Mouse (Mus musculus) neural tube, embryonic 12.5 days (tissue): ENCODE data around the gene Sfr1. TPM values are rescaled to one million over a fixed set of nuclear protein-coding genes. Genes with fewer than 3 reads are reported as not detected.

Experiments
- ATAC-seq: fragments of 200-750 bp; cut with Nextera tagmentation; 2 replicates; pipeline ENCODE4 v1.8.0; 2017; ENCODE audit warnings: low read depth, mild to moderate bottlenecking, moderate TSS enrichment, moderate library complexity; ENCODE audit not compliant: low FRiP score
- H3K27ac ChIP-seq: fragments of 300-500 bp; sonication (generic); 2 replicates; pipeline ENCODE4 v1.5.1; 2016
- H3K27me3 ChIP-seq: fragments of 300-500 bp; sonication (generic); replicated peaks from 2 replicates; pipeline ENCODE4 v1.6.1; 2016; ENCODE audit warnings: mild to moderate bottlenecking
- H3K36me3 ChIP-seq: fragments of 300-500 bp; sonication (generic); 2 replicates; pipeline ENCODE4 v1.6.1; 2016; ENCODE audit warnings: mild to moderate bottlenecking
- H3K4me1 ChIP-seq: fragments of 300-500 bp; sonication (generic); 2 replicates; pipeline ENCODE4 v1.6.1; 2016
- H3K4me2 ChIP-seq: fragments of 300-500 bp; sonication (generic); replicated peaks from 2 replicates; pipeline ENCODE4 v1.6.1; 2016; ENCODE audit warnings: mild to moderate bottlenecking
- H3K4me3 ChIP-seq: fragments of 300-500 bp; sonication (generic); 2 replicates; pipeline ENCODE4 v1.5.1; 2016
- H3K9ac ChIP-seq: fragments of 300-500 bp; sonication (generic); 2 replicates; pipeline ENCODE4 v1.6.1; 2016; ENCODE audit warnings: mild to moderate bottlenecking
- H3K9me3 ChIP-seq: fragments of 300-500 bp; sonication (generic); 2 replicates; pipeline ENCODE4 v1.6.1; 2016; ENCODE audit warnings: mild to moderate bottlenecking
- WGBS: fragments of 180-500 bp; shearing (Covaris S2); methylation state at CpG from one replicate; pipeline ENCODE4 v1.1.7; 2016; 5-methylcytosine and 5-hydroxymethylcytosine counted together
- polyA plus RNA-seq: library from polyadenylated mRNA; unstranded; fragments of >200 nt; fragmentation: Nextera tagmentation; extraction: Ambion mirVana; gene quantifications from 2 replicates; pipeline ENCODE4 v1.2.1, GENCODE M21; 2016

Sfr1 gene
- polyA plus RNA-seq, 1 experiment from 2014 or later = 257 TPM

DNA sequence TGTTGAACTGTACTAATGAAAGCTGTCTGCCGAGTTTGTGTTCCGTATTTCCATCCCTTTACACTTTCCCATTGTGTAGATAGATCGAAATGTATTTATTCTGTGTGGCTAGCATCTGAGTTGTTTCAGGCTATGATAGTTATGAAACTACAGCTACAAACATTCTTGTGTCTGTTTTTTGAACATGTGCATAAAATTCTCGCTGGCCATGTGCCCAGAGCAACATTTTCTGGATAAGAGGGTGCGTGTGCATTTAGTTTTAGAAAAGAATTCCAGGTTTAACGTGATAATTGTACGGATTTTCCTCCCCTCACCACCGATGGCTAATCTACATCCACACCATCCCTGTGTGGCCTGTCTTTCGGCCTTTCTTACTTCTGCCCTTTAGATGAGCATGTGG lies 18.0 kb upstream of the Sfr1 start:
- ATAC-seq = no peak
- H3K9me3 ChIP-seq = no peaks in the 10 kb centered on the region
- H3K27me3 ChIP-seq = no peaks in the 10 kb centered on the region
- H3K36me3 ChIP-seq = no peaks in the 10 kb centered on the region
- H3K4me1 ChIP-seq = no peaks in the 10 kb centered on the region
- WGBS = 92% methylated on average over 9 of the region's 9 CpGs
- no peak overlapping the region for H3K4me2 ChIP-seq
- H3K9ac ChIP-seq = no peak overlapping the region
- H3K4me3 ChIP-seq = no peak overlapping the region
- H3K27ac ChIP-seq = no peak overlapping the region

- 64% methylated on average over 2 of the region's 2 CpGs for WGBS
- H3K4me2 ChIP-seq = no peak overlapping the region
- H3K27ac ChIP-seq = no peak overlapping the region
- no peak overlapping the region for H3K4me3 ChIP-seq
- ATAC-seq = no peak
- no peak overlapping the region for H3K9ac ChIP-seq
- H3K36me3 ChIP-seq = no peaks in the 10 kb centered on the region
- H3K9me3 ChIP-seq = no peaks in the 10 kb centered on the region
- no peaks in the 10 kb centered on the region for H3K4me1 ChIP-seq
- no peaks in the 10 kb centered on the region for H3K27me3 ChIP-seq
These were observed 15.3 kb upstream of the Sfr1 start for GRCm38 (mm10) chr19:47716144-47716543.

GRCm38 (mm10) chr19:47719147-47719546 lies 12.3 kb upstream of the Sfr1 start:
- H3K4me3 ChIP-seq = no peak overlapping the region
- no peaks in the 10 kb centered on the region for H3K4me1 ChIP-seq
- no peak overlapping the region for H3K4me2 ChIP-seq
- 92% methylated on average over 3 of the region's 3 CpGs for WGBS
- H3K27me3 ChIP-seq = no peaks in the 10 kb centered on the region
- no peak overlapping the region for H3K9ac ChIP-seq
- no peaks in the 10 kb centered on the region for H3K36me3 ChIP-seq
- ATAC-seq = no peak
- no peak overlapping the region for H3K27ac ChIP-seq
- no peaks in the 10 kb centered on the region for H3K9me3 ChIP-seq

DNA sequence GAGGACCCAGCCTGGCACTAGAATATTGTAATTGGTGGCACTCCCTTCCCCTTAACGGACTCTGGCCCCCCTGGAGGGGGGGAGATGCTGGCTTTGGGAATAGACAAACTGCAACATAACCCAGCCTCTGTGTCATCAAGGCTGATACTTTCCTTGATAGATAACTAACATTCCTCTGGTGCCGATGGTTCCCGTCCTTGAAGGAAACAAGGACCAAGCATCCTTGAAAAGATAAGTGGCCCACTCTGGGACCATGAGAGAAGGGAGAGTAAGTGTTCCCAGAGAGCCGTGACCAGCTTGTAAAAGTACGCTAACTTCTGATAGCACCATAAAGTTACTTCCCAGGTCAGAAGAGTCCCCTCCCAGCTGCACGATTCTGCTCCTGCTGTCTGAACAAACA lies 9.0 kb upstream of the Sfr1 start:
- no peak for ATAC-seq
- Histone ChIP-seq H3K4me1 (no peaks in the 10 kb centered on the region), H3K36me3 (no peaks in the 10 kb centered on the region), H3K4me2 (no peak overlapping the region), H3K4me3 (no peak overlapping the region), H3K9ac (no peak overlapping the region), H3K27me3 (no peaks in the 10 kb centered on the region), H3K27ac (no peak overlapping the region), H3K9me3 (no peaks in the 10 kb centered on the region)
- 53% methylated on average over 6 of the region's 6 CpGs for WGBS

- WGBS = 78% methylated on average over 4 of the region's 4 CpGs
- no peaks in the 10 kb centered on the region for H3K4me1 ChIP-seq
- no peak overlapping the region for H3K4me2 ChIP-seq
- ATAC-seq = no peak
- H3K4me3 ChIP-seq = no peak overlapping the region
- no peaks in the 10 kb centered on the region for H3K36me3 ChIP-seq
- H3K27me3 ChIP-seq = no peaks in the 10 kb centered on the region
- no peak overlapping the region for H3K27ac ChIP-seq
- no peak overlapping the region for H3K9ac ChIP-seq
- H3K9me3 ChIP-seq = no peaks in the 10 kb centered on the region
These were observed 6.6 kb upstream of the Sfr1 start for GRCm38 (mm10) chr19:47724903-47725302.

DNA sequence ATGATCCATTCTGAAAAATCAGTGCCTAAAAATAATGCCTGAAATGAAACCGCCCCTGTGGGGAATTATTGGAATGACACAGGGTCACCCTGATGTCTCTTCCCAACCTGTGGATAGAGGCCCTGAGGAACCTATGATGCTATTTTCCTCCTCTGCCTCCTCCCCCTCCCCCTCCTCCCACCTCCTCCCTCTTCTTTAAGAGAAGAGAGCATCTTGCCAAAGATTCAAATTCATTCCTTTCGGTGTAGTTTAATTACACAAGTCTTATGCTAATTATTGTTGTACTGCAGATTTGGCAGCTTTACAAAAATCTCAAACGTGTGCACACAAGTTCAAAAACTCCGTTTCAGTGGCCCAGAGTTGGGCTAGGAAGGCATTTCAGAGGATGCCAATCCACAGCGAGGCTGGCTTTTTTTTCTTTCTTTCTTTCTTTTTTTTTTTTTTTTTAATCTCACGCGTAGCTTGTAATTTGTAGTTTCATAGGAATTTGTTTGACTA lies 5.8 kb upstream of the Sfr1 start:
- H3K9me3 ChIP-seq = no peaks in the 10 kb centered on the region
- H3K9ac ChIP-seq = no peak overlapping the region
- no peaks in the 10 kb centered on the region for H3K27me3 ChIP-seq
- no peaks in the 10 kb centered on the region for H3K4me1 ChIP-seq
- no peak for ATAC-seq
- no peak overlapping the region for H3K4me3 ChIP-seq
- H3K36me3 ChIP-seq = no peaks in the 10 kb centered on the region
- WGBS = 85% methylated on average over 7 of the region's 7 CpGs
- no peak overlapping the region for H3K4me2 ChIP-seq
- H3K27ac ChIP-seq = no peak overlapping the region

DNA sequence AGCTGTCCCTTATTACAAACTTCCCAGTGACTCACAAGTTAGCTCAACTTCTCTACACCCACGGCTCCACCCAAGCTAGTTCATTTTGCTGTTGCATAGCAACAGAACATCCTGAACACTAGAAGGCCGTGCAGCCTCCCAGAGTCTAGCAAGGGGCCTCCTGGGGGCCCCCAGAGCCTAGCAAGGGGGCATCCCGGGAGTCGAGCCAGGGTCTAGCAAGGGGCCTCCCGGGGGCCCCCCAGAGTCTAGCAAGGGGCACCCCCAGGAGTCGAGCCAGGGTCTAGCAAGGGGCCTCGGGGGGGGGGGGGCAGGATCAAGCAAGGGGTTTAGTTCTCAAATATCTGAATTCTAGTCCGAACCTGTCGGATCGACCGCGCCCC lies 801 bp upstream of the Sfr1 start:
- peak; percentile 78 for ATAC-seq
- Histone ChIP-seq H3K4me2 (peak overlapping the region; percentile 79), H3K36me3 (peaks cover 29% of the 10 kb centered on the region), H3K27ac (peak overlapping the region; percentile 80), H3K4me1 (peaks cover 5% of the 10 kb centered on the region), H3K9ac (peak overlapping the region; percentile 74), H3K9me3 (no peaks in the 10 kb centered on the region), H3K4me3 (peak overlapping the region; percentile 76), H3K27me3 (no peaks in the 10 kb centered on the region)
- 0% methylated on average over 12 of the region's 12 CpGs for WGBS

DNA sequence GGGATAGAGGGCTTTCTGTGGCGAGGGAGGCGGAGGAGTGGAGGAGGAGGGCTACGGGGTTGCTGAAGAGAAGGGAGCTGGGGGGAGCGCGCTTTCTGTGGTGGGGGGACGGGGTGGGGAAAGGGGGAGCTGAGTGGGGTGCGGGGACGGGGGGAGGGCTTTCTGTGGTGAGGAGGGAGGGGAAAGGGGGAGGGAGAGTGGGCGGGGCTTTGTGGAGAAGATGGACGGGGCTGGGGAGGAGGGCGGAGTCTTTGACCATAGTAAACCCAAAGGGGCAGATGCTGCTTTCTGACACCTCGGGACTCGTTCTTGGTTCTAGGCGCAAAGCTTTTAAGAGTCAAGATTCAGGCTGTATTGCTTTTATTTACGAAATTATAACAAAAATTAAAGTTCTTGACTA lies 449 bp downstream of the Sfr1 start:
- peak; percentile 45 for ATAC-seq
- Histone ChIP-seq H3K27ac (peak overlapping the region; percentile 90), H3K4me1 (peaks cover 5% of the 10 kb centered on the region), H3K9me3 (no peaks in the 10 kb centered on the region), H3K36me3 (peaks cover 38% of the 10 kb centered on the region), H3K4me3 (peak overlapping the region; percentile 76), H3K4me2 (peak overlapping the region; percentile 79), H3K27me3 (no peaks in the 10 kb centered on the region), H3K9ac (peak overlapping the region; percentile 74)
- WGBS = 5% methylated on average over 14 of the region's 15 CpGs

- H3K4me2 ChIP-seq = no peak overlapping the region
- no peaks in the 10 kb centered on the region for H3K36me3 ChIP-seq
- no peak overlapping the region for H3K9ac ChIP-seq
- no peaks in the 10 kb centered on the region for H3K4me1 ChIP-seq
- H3K27me3 ChIP-seq = no peaks in the 10 kb centered on the region
- H3K9me3 ChIP-seq = no peaks in the 10 kb centered on the region
- no peak overlapping the region for H3K4me3 ChIP-seq
- 99% methylated on average over 2 of the region's 2 CpGs for WGBS
- no peak overlapping the region for H3K27ac ChIP-seq
- no peak for ATAC-seq
These were observed 15.6 kb downstream of the Sfr1 start for GRCm38 (mm10) chr19:47747072-47747471.

DNA sequence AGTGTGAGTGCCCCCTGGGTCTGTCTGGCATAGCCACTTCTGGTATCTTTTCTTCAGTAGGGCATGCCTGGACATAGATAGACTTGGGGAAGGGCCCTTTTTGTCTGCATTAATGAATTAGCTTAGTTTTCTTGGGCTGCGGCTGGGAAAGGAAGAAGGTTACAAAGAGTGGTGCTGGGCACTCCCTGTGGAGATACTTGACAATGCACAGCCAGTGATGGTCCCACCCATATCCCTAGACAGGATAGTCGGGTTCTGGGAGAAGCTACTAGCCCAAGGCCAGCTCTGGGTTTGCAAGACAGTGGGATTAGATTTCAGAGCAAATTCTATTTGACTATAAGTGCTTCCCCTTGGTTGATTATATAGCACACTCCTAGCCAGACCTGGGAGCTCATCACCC lies 17.5 kb downstream of the Sfr1 start:
- WGBS = 91% methylated on average over 2 of the region's 2 CpGs
- H3K4me1 ChIP-seq = no peaks in the 10 kb centered on the region
- no peaks in the 10 kb centered on the region for H3K36me3 ChIP-seq
- no peak overlapping the region for H3K27ac ChIP-seq
- no peaks in the 10 kb centered on the region for H3K27me3 ChIP-seq
- H3K9me3 ChIP-seq = no peaks in the 10 kb centered on the region
- no peak overlapping the region for H3K4me3 ChIP-seq
- ATAC-seq = no peak
- H3K9ac ChIP-seq = no peak overlapping the region
- H3K4me2 ChIP-seq = no peak overlapping the region

DNA sequence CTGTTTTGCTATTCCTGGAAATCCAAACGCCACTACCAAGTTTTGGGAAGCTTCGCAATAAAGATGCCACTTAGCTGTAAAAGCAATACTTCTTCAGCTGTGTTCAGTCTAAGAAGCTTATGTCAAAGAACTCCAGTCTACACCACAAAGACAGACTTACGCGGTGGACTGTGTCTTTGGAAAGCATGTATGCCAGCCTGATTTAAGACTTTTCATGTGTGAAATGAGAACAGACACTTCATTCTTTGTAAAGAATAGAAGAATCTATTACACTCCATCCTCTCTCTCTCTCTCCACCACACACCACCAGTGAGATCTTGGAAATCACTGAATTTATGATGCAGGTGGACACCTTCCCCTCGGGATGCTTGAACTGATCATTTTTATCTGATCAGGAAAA lies 18.9 kb downstream of the Sfr1 start:
- 47% methylated on average over 5 of the region's 5 CpGs for WGBS
- H3K27me3 ChIP-seq = no peaks in the 10 kb centered on the region
- H3K9ac ChIP-seq = no peak overlapping the region
- no peak for ATAC-seq
- no peak overlapping the region for H3K27ac ChIP-seq
- H3K4me1 ChIP-seq = no peaks in the 10 kb centered on the region
- no peak overlapping the region for H3K4me3 ChIP-seq
- H3K4me2 ChIP-seq = no peak overlapping the region
- no peaks in the 10 kb centered on the region for H3K36me3 ChIP-seq
- no peaks in the 10 kb centered on the region for H3K9me3 ChIP-seq

- Histone ChIP-seq H3K36me3 (no peaks in the 10 kb centered on the region), H3K27ac (no peak overlapping the region), H3K4me3 (no peak overlapping the region), H3K9ac (no peak overlapping the region), H3K4me2 (no peak overlapping the region), H3K9me3 (no peaks in the 10 kb centered on the region), H3K27me3 (no peaks in the 10 kb centered on the region), H3K4me1 (no peaks in the 10 kb centered on the region)
- ATAC-seq = no peak
- 89% methylated on average over 9 of the region's 9 CpGs for WGBS
These were observed 21.0 kb downstream of the Sfr1 start for GRCm38 (mm10) chr19:47752456-47752855.

- WGBS = 91% methylated on average over 4 of the region's 4 CpGs
- ATAC-seq = no peak
- Histone ChIP-seq H3K4me3 (no peak overlapping the region), H3K9me3 (no peaks in the 10 kb centered on the region), H3K36me3 (no peaks in the 10 kb centered on the region), H3K4me2 (no peak overlapping the region), H3K9ac (no peak overlapping the region), H3K27me3 (no peaks in the 10 kb centered on the region), H3K27ac (no peak overlapping the region), H3K4me1 (no peaks in the 10 kb centered on the region)
These were observed 22.4 kb downstream of the Sfr1 start for GRCm38 (mm10) chr19:47753921-47754320.
